Mouse (Mus musculus): Measurements from ENCODE around the gene Atp2b2.

DNA sequence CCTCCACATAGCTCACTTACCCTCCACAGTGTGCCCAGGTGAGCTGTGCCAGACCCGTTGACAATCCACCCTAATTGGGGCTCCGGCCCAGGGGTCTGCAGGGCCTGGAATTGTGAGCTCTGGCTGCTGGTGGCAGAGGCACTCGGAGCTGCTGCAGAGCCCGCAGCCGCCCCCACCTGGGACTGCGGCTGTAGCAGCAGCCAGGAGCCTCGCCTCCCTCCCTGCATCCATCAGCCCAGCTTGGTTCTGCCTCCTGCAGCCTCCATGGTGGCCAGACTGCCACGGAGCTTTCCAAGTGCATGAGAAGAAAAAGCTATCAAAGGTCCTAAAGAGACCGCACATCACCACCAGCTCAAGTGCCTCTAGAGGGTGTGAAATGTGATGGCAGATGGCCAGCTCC is 71.9 kb downstream of the Atp2b2 start:
- no peak for TF ChIP-seq CTCF (IDR thresholded peaks at IDR 0.05; ENCODE audit: low read depth, low read length)
- no peak for TF ChIP-seq POLR2A (IDR thresholded peaks at IDR 0.05; ENCODE audit: extremely low read depth, insufficient read depth, low read length)
